Mouse (Mus musculus) liver, adult 2 months (tissue): ENCODE results near the gene Insl5.

Experiments
- CTCF ChIP-seq: fragments of 200-500 bp; IDR thresholded peaks from 2 replicates; pipeline ENCODE4 v1.5.1; 2011; ENCODE audit warnings: low read depth, low read length, control low read depth
- POLR2A ChIP-seq: fragments of 200-500 bp; IDR thresholded peaks from 2 replicates; pipeline ENCODE4 v1.6.1; 2011; ENCODE audit warnings: low read length, control low read depth; ENCODE audit not compliant: insufficient read depth; ENCODE audit errors: extremely low read depth

- TF ChIP-seq POLR2A (no peak), CTCF (no peak)
These were observed 44.9 kb downstream of the Insl5 start for GRCm38 (mm10) chr4:102981709-102982108.
